Mouse (Mus musculus) embryonic facial prominence, embryonic 10.5 days (tissue): Measurements from ENCODE around the gene Pcmtd2. TPM values are rescaled to one million over a fixed set of nuclear protein-coding genes. Genes with fewer than 3 reads are reported as not detected.
"Not testable (repeated sequence)": the region's sequence is repeated elsewhere in the genome, so short reads cannot be mapped to it uniquely, and the experiment has no call there.

Source experiments
- DNase-seq: peaks from one replicate; pipeline ENCODE4 v3.0.0-alpha.2; 2017; ENCODE audit warnings: low spot score
- H3K27ac ChIP-seq: fragments of 300-500 bp; sonication (generic); replicated peaks from 2 replicates; pipeline ENCODE4 v1.5.1; 2016; ENCODE audit warnings: mild to moderate bottlenecking
- H3K27me3 ChIP-seq: fragments of 300-500 bp; sonication (generic); replicated peaks from 2 replicates; pipeline ENCODE4 v1.6.1; 2016; ENCODE audit warnings: low read depth, mild to moderate bottlenecking; ENCODE audit not compliant: poor library complexity, severe bottlenecking
- H3K36me3 ChIP-seq: fragments of 300-500 bp; sonication (generic); replicated peaks from 2 replicates; pipeline ENCODE4 v1.6.1; 2016; ENCODE audit warnings: mild to moderate bottlenecking, moderate library complexity
- H3K4me1 ChIP-seq: fragments of 300-500 bp; sonication (generic); 2 replicates; pipeline ENCODE4 v1.6.1; 2016
- H3K4me3 ChIP-seq: fragments of 300-500 bp; sonication (generic); 2 replicates; pipeline ENCODE4 v1.5.1; 2016; ENCODE audit warnings: mild to moderate bottlenecking, moderate library complexity
- H3K9me3 ChIP-seq: fragments of 300-500 bp; sonication (generic); 2 replicates; pipeline ENCODE4 v1.6.1; 2016; ENCODE audit warnings: mild to moderate bottlenecking
- WGBS: fragments of 180-500 bp; shearing (Covaris S2); methylation state at CpG from one replicate; pipeline ENCODE4 v1.1.7; 2016; 5-methylcytosine and 5-hydroxymethylcytosine counted together
- polyA plus RNA-seq: library from polyadenylated mRNA; unstranded; fragments of >200 nt; fragmentation: Nextera tagmentation; extraction: Ambion mirVana; gene quantifications from 2 replicates; pipeline ENCODE4 v1.2.1, GENCODE M21; 2016

Gene Pcmtd2
- polyA plus RNA-seq = 26.1 and 30.8 TPM in 2 replicates

DNA sequence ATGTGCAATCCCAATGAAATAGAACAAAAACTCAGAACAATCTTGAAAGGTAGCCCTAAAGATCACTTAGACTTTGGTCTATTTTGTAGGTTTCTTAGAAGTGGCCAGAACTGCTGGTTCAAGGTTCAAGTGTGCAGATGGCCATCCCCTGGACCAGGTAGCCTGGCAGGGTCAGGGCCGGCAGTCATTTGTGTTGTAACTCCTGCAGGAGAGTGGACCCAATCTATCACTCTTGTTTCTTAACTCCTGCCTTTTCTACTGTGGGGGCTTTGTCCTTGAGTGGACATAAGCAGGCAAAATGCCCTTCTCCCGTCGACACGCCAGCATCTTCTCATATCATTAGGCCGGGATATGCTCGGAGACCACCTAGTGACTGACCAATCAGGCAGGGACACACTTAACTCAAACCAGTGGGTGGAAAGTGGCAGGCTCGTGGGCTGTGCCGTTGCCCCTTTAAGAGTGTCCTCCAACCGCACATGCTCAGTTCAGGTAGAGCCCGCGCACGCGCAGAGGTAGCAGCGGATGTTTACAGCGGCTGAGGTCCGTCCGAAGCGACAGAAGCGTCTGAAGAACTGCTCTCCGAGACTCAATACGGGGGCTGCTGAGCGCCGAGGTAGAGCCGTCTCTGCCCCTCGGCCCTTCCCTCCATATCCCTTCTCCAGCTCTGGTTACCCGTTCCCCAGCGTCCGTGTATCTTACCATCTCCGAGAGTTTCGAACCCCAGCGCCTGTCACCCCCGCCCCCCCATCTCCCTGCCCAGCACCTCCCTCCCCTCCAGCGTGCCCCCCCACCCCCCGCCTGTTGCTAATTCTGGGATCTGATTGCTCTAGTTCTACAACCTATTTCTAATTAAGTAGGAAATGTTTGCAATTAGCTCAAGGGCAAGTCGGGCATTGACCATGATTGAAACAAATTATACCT, at the start of gene Pcmtd2:
Gene Pcmtd2 (plus strand): TSS at position 483 of the 921 bp plus-strand sequence.
- Histone ChIP-seq H3K36me3 (peaks cover 5% of the 10 kb centered on the region), H3K9me3 (no peaks in the 10 kb centered on the region), H3K27ac (peak within 1 kb of the TSS; percentile 90), H3K27me3 (no peaks in the 10 kb centered on the region), H3K4me3 (peak within 1 kb of the TSS; percentile 86), H3K4me1 (peaks cover 16% of the 10 kb centered on the region)
- peak; percentile 95 for DNase-seq
- WGBS = under 1% methylated on average over 35 of the region's 35 CpGs

DNA sequence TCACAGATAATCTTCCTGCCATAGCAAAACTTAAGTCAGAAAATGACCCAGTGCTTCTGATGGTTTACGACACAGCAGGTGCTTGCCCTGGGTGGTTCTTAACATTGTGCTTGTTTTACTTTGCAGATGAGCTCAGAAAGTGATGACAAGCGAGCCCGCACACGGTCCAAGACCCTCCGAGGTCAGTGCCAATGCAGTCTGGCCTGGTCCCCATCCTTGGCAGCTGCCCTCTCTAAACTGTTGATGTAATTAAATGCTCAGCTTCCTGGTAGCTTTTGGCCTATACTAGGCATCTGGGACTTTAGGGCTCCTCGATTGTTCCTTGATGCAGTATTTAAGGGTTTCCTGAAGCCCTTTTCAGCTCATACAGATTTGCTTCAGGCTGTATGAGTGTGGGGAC, 48.3 kb upstream of the Pcmtd2 start:
- H3K27me3 ChIP-seq = no peaks in the 10 kb centered on the region
- no peak for DNase-seq
- H3K9me3 ChIP-seq = no peaks in the 10 kb centered on the region
- H3K4me1 ChIP-seq = no peaks in the 10 kb centered on the region
- H3K4me3 ChIP-seq = no peak overlapping the region
- H3K27ac ChIP-seq = no peak overlapping the region
- 87% methylated on average over 6 of the region's 6 CpGs for WGBS
- no peaks in the 10 kb centered on the region for H3K36me3 ChIP-seq

DNA sequence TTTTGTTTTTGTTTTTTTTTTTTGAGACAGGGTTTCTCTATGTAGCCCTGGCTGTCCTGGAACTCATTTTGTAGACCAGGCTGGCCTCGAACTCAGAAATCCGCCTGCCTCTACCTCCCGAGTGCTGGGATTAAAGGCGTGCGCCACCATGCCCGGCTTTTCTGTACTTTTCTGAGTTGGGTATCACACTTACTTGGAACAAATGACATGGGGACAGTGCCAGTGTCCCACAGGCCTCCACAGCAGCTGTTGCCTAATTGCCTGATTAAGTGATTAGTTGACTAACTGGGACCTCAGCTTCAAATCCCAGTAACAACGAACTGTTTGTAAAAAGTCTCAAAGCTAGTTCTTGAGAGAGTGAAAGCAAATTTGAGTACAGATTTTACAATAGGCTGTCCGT, 44.5 kb upstream of the Pcmtd2 start:
- 85% methylated on average over 8 of the region's 8 CpGs for WGBS
- H3K27ac ChIP-seq, H3K36me3 ChIP-seq, H3K4me3 ChIP-seq, H3K27me3 ChIP-seq, H3K4me1 ChIP-seq, H3K9me3 ChIP-seq, DNase-seq: not testable (repeated sequence)

DNA sequence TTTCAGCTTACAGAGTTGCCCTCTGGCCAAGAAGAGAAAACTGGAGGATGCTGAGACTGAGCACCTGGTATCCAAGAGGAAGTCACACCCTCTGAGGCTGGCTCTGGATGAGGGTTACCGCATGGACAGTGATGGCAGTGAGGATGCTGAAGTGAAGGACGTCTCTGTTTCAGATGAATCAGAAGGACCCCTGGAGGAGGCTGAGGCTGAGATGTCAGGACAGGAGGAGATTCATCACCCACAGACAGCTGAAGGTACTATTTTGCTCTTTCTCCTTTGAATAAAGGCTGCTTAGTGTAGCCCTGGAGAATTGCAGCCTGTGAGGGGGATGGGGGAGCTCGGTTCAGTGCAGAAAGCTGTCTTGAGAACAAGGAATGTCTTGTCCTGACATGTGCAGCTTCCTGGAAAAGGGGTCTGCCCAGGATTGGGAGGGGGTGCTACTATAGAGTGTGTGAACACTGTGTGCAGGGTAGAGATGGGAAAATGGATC, 42.0 kb upstream of the Pcmtd2 start:
- 0 out of 2 replicates have a peak, but pooled peaks cover 6% of the 10 kb centered on the region for H3K4me1 ChIP-seq
- H3K36me3 ChIP-seq = no peaks in the 10 kb centered on the region
- H3K4me3 ChIP-seq = no peak overlapping the region
- 35% methylated on average over 3 of the region's 3 CpGs for WGBS
- no peak overlapping the region for H3K27ac ChIP-seq
- H3K9me3 ChIP-seq = no peaks in the 10 kb centered on the region
- no peaks in the 10 kb centered on the region for H3K27me3 ChIP-seq
- DNase-seq = no peak

- DNase-seq = no peak
- 0 out of 2 replicates have a peak, but pooled peaks cover 6% of the 10 kb centered on the region for H3K4me1 ChIP-seq
Observed at GRCm38 (mm10) chr2:181797672-181798071, 40.0 kb upstream of the Pcmtd2 start.

DNA sequence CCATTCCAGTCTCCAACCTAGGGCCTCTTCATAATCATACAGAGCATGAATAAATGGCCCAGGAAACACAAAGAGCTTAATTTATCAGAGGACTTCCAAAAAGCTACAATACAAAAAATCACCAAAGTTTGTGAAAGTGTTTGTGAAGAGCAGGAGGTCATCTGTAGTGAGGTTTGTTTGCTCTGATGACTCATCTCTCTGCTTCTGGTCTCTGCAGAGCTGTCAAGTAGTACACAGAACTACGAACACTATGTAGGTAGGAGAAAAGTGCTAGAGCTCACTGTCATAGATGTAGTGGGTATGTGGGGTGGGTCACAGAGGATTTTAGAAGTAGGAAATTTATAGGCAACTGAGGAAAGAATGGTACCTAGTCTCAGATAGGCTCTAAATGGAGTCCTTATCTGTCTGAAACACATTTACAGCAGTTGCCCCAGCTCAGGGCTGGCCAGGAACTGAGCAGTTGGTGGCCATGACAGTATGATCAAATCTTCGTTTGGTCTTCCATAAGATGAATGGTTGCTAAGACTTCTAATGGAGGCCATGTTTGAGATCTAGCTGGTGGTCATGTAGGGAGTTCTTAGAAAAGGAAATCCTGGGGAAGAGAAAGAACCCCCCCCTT, 8.5 kb upstream of the Pcmtd2 start:
- DNase-seq = no peak
- H3K9me3 ChIP-seq = no peaks in the 10 kb centered on the region
- H3K4me1 ChIP-seq = no peaks in the 10 kb centered on the region
- no peaks in the 10 kb centered on the region for H3K27me3 ChIP-seq
- 76% methylated on average over 2 of the region's 2 CpGs for WGBS
- H3K36me3 ChIP-seq = no peaks in the 10 kb centered on the region
- no peak overlapping the region for H3K27ac ChIP-seq
- H3K4me3 ChIP-seq = no peak overlapping the region

More at GRCm38 (mm10) chr2:181797672-181798071, 40.0 kb upstream of the Pcmtd2 start:
- Histone ChIP-seq H3K27ac (no peak overlapping the region), H3K4me3 (no peak overlapping the region), H3K27me3 (no peaks in the 10 kb centered on the region), H3K9me3 (no peaks in the 10 kb centered on the region), H3K36me3 (no peaks in the 10 kb centered on the region)
- WGBS = 81% methylated on average over 8 of the region's 8 CpGs

GRCm38 (mm10) chr2:181832745-181833144, 4.9 kb upstream of the Pcmtd2 start:
- no peak overlapping the region for H3K4me3 ChIP-seq
- peaks cover 6% of the 10 kb centered on the region; the same call in 1 of the 2 replicates for H3K4me1 ChIP-seq
- H3K9me3 ChIP-seq = no peaks in the 10 kb centered on the region
- H3K27ac ChIP-seq = no peak overlapping the region
- H3K27me3 ChIP-seq = no peaks in the 10 kb centered on the region
- DNase-seq = no peak
- no peaks in the 10 kb centered on the region for H3K36me3 ChIP-seq
- WGBS = 74% methylated on average over 2 of the region's 2 CpGs

GRCm38 (mm10) chr2:181838293-181838680, 633 bp downstream of the Pcmtd2 start:
- peak overlapping the region; percentile 86 for H3K4me3 ChIP-seq
- peak; percentile 16 for DNase-seq
- H3K27ac ChIP-seq = peak overlapping the region; percentile 90
- H3K4me1 ChIP-seq = peaks cover 16% of the 10 kb centered on the region
- H3K9me3 ChIP-seq = no peaks in the 10 kb centered on the region
- under 1% methylated on average over 3 of the region's 3 CpGs for WGBS
- no peaks in the 10 kb centered on the region for H3K27me3 ChIP-seq
- H3K36me3 ChIP-seq = peaks cover 7% of the 10 kb centered on the region

DNA sequence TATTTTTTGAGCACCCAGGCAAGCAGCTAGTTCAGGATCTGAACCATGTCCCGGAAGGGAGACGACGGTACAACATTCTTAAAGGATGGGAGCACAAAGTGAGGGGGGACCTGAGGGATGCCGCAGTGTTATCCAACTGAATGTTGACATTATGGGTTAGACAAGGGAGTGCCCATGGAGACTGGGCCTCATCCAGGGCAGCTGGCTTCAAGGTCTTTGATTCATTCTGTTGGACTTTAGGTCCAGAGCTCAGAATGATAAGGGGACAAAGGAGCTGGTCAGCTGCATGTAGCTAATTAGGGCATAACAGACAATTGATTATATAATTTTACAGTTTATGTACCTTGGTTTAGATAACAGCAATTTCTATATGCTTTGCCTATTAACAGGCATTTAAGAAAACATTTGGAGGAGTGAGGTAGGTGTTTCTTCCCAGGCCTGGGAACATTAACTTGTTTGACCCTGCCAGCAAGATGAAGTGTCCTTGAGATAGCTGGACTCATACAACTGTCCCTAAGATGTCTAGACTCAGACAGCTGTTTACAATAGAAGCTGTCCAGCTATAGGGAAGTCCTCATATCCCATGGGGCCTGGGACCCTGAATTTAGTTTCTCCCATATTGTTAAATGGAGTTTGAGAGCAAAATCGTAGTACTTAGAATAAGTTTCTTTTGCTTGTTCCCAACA, 8.2 kb downstream of the Pcmtd2 start:
- no peaks in the 10 kb centered on the region for H3K9me3 ChIP-seq
- H3K27ac ChIP-seq = no peak overlapping the region
- WGBS = 82% methylated on average over 5 of the region's 5 CpGs
- no peak for DNase-seq
- H3K36me3 ChIP-seq = peaks cover 64% of the 10 kb centered on the region
- no peak overlapping the region for H3K4me3 ChIP-seq
- H3K4me1 ChIP-seq = no peaks in the 10 kb centered on the region
- H3K27me3 ChIP-seq = no peaks in the 10 kb centered on the region

- Histone ChIP-seq H3K9me3 (no peaks in the 10 kb centered on the region), H3K4me3 (peak within 1 kb of the TSS; percentile 81), H3K27ac (peak within 1 kb of the TSS; percentile 90), H3K27me3 (no peaks in the 10 kb centered on the region), H3K36me3 (peaks cover 30% of the 10 kb centered on the region), H3K4me1 (peaks cover 14% of the 10 kb centered on the region)
- peak; percentile 95 for DNase-seq
- under 1% methylated on average over 35 of the region's 35 CpGs for WGBS
Observed at GRCm38 (mm10) chr2:181863791-181864535, 26.3 kb downstream of the Pcmtd2 start, which contains the start of gene Polr3k. Gene Polr3k, plus strand, starts transcription at chr2:181864337.

GRCm38 (mm10) chr2:181864536-181864860, 26.8 kb downstream of the Pcmtd2 start:
- H3K4me3 ChIP-seq = peak overlapping the region; percentile 81
- H3K9me3 ChIP-seq = no peaks in the 10 kb centered on the region
- peaks cover 14% of the 10 kb centered on the region for H3K4me1 ChIP-seq
- peak overlapping the region; percentile 90 for H3K27ac ChIP-seq
- H3K36me3 ChIP-seq = peaks cover 36% of the 10 kb centered on the region
- no peaks in the 10 kb centered on the region for H3K27me3 ChIP-seq
- WGBS = under 1% methylated on average over 22 of the region's 22 CpGs
- no peak for DNase-seq

DNA sequence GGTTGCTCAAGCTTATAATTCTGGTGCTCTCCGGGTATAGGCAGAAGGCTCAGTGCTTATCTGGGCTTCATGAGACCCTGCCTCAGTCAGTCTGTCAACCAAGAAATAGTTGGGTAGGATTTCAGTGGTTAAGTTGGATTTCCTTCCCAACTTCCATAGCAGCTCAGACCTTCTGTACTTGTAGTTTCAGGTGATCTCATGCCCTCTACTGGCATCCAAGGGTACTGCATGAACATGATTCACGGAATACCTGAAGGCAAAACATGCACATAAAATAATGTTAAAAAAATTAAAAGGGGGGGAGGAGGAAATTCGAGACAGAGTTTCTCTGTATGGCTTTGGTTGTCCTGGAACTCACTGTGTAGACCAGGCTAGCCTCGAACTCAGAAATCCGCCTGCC, 29.3 kb downstream of the Pcmtd2 start:
- Histone ChIP-seq H3K36me3 (peaks cover 56% of the 10 kb centered on the region), H3K27me3 (no peaks in the 10 kb centered on the region), H3K9me3 (no peaks in the 10 kb centered on the region), H3K4me3 (no peak overlapping the region), H3K27ac (no peak overlapping the region), H3K4me1 (peaks cover 14% of the 10 kb centered on the region)
- 63% methylated on average over 5 of the region's 5 CpGs for WGBS
- DNase-seq = peak; percentile 64
